Mouse (Mus musculus) CH12.LX (cell line): ENCODE measurements at regions not wholly inside any gene's neighbourhood (a gene's known extent, or its start where the extent isn't known, plus 50 kb on each side); places are given as distances from the start of the nearest gene placed in this dataset.

Experiments
- CHD2 ChIP-seq: IDR thresholded peaks from 2 replicates; pipeline ENCODE4 v1.6.1; 2011; ENCODE audit warnings: low read length, improper control_type of control experiment
- CTCF ChIP-seq, 2 experiments: IDR thresholded peaks in 1 of 2; conservative IDR thresholded peaks in 1 of 2; 2 replicates each; pipeline ENCODE4 v1.5.1; 2011 to 2012; ENCODE audit warnings: low read depth in 2 of 2, low read length in 2 of 2, improper control_type of control experiment in 1 of 2, inconsistent platforms in 1 of 2, mild to moderate bottlenecking in 1 of 2, moderate library complexity in 1 of 2
- EP300 ChIP-seq: IDR thresholded peaks from 2 replicates; pipeline ENCODE4 v1.6.1; 2011; ENCODE audit warnings: low read length, improper control_type of control experiment
- ETS1 ChIP-seq: conservative IDR thresholded peaks from 2 replicates; pipeline ENCODE4 v1.6.1; 2012; ENCODE audit warnings: low read depth, mild to moderate bottlenecking, inconsistent platforms, low read length, improper control_type of control experiment, moderate library complexity
- MYC ChIP-seq: IDR thresholded peaks from 2 replicates; pipeline ENCODE4 v1.6.1; 2011; ENCODE audit warnings: low read depth, mild to moderate bottlenecking, improper control_type of control experiment, low read length
- SMC3 ChIP-seq: IDR thresholded peaks from 2 replicates; pipeline ENCODE4 v1.6.1; 2011; ENCODE audit warnings: low read depth, low read length, improper control_type of control experiment
- USF2 ChIP-seq: conservative IDR thresholded peaks from 2 replicates; pipeline ENCODE4 v1.6.1; 2011; ENCODE audit warnings: low read depth, low read length, improper control_type of control experiment
- ZKSCAN1 ChIP-seq: IDR thresholded peaks from 2 replicates; pipeline ENCODE4 v1.6.1; 2012; ENCODE audit warnings: low read depth, inconsistent platforms, low read length, improper control_type of control experiment, borderline replicate concordance

- TF ChIP-seq EP300 = no peak
- no peak for TF ChIP-seq MYC
- TF ChIP-seq CHD2 = no peak
- no peak for TF ChIP-seq ETS1
- TF ChIP-seq ZKSCAN1 = no peak
- TF ChIP-seq CTCF (conservative IDR thresholded peaks at IDR 0.05 in 1 of 2, IDR thresholded peaks at IDR 0.05 in 1 of 2; ENCODE audit: low read depth in 2 of 2, low read length in 2 of 2) = no peak
- no peak for TF ChIP-seq USF2
- TF ChIP-seq SMC3 = no peak
Measured at GRCm38 (mm10) chr1:193583791-193584190, 213.7 kb upstream of the Camk1g start.
